Mouse (Mus musculus) heart, embryonic 15.5 days (tissue): Measurements from ENCODE around the gene Rps21. TPM values are rescaled to one million over a fixed set of nuclear protein-coding genes. Genes with fewer than 3 reads are reported as not detected.

ENCODE experiments used
- ATAC-seq: fragments of 200-750 bp; cut with Nextera tagmentation; replicated peaks from 2 replicates; pipeline ENCODE4 v1.8.0; 2017; ENCODE audit warnings: low read depth, moderate TSS enrichment; ENCODE audit not compliant: insufficient number of reproducible peaks, insufficient read depth, low FRiP score
- H3K27ac ChIP-seq: fragments of 300-500 bp; sonication (generic); 2 replicates; pipeline ENCODE4 v1.5.1; 2015; ENCODE audit warnings: mild to moderate bottlenecking, inconsistent platforms
- H3K27me3 ChIP-seq: fragments of 300-500 bp; sonication (generic); 2 replicates; pipeline ENCODE4 v1.6.1; 2015; ENCODE audit warnings: inconsistent platforms
- H3K36me3 ChIP-seq: fragments of 300-500 bp; sonication (generic); 2 replicates; pipeline ENCODE4 v1.6.1; 2015; ENCODE audit warnings: mild to moderate bottlenecking, inconsistent platforms
- H3K4me1 ChIP-seq: fragments of 300-500 bp; sonication (generic); replicated peaks from 2 replicates; pipeline ENCODE4 v1.6.1; 2015; ENCODE audit warnings: inconsistent platforms
- H3K4me2 ChIP-seq: fragments of 300-500 bp; sonication (generic); 2 replicates; pipeline ENCODE4 v1.6.1; 2015; ENCODE audit warnings: inconsistent platforms, mild to moderate bottlenecking, moderate library complexity
- H3K4me3 ChIP-seq: fragments of 300-500 bp; sonication (generic); 2 replicates; pipeline ENCODE4 v1.5.1; 2015; ENCODE audit warnings: mild to moderate bottlenecking, inconsistent platforms
- H3K9ac ChIP-seq: fragments of 300-500 bp; sonication (generic); 2 replicates; pipeline ENCODE4 v1.6.1; 2015; ENCODE audit warnings: mild to moderate bottlenecking, inconsistent platforms
- H3K9me3 ChIP-seq: fragments of 300-500 bp; sonication (generic); replicated peaks from 2 replicates; pipeline ENCODE4 v1.6.1; 2016; ENCODE audit warnings: inconsistent platforms
- WGBS: fragments of 180-500 bp; shearing (Covaris S2); methylation state at CpG from one replicate; pipeline ENCODE4 v1.1.7; 2015; ENCODE audit warnings: mixed read lengths; 5-methylcytosine and 5-hydroxymethylcytosine counted together
- polyA plus RNA-seq: library from polyadenylated mRNA; unstranded; fragments of >200 nt; fragmentation: Nextera tagmentation; extraction: Ambion mirVana; gene quantifications from 2 replicates; pipeline ENCODE4 v1.2.1, GENCODE M21; 2015

The Rps21 gene
- polyA plus RNA-seq, 1 experiment from 2014 or later, result 352 TPM

DNA sequence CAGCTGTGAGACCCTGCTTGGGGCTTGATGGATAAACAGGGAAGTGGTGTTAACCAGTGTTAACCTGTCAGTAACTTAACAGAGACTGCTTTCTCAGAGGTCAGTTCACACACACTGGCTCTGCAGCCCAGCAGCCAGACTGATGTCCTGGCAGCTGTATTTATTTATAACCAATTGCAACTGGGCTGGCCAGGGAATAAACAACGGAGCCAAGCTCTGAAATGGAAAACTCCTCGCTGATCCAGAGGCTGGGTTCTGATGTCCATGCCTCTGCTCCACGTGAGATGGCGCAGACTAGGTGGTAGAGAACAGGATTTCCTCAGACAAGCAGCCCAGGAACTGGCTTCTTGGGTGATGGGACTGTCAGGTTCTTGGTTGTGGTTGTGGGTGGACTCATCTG is 34.8 kb downstream of the Rps21 start:
- no peak for ATAC-seq
- H3K9me3 ChIP-seq, result no peaks in the 10 kb centered on the region
- no peak overlapping the region for H3K27ac ChIP-seq
- no peak overlapping the region for H3K4me2 ChIP-seq
- peaks cover 23% of the 10 kb centered on the region for H3K4me1 ChIP-seq
- H3K4me3 ChIP-seq, result no peak overlapping the region
- H3K9ac ChIP-seq, result no peak overlapping the region
- WGBS, result 61% methylated on average over 4 of the region's 4 CpGs
- no peaks in the 10 kb centered on the region for H3K36me3 ChIP-seq
- H3K27me3 ChIP-seq, result no peaks in the 10 kb centered on the region

GRCm38 (mm10) chr2:180292906-180293305 is 35.7 kb downstream of the Rps21 start:
- no peak overlapping the region for H3K9ac ChIP-seq
- H3K36me3 ChIP-seq, result no peaks in the 10 kb centered on the region
- WGBS, result 65% methylated on average over 8 of the region's 8 CpGs
- no peak for ATAC-seq
- H3K27me3 ChIP-seq, result no peaks in the 10 kb centered on the region
- no peak overlapping the region for H3K4me3 ChIP-seq
- H3K4me2 ChIP-seq, result no peak overlapping the region
- H3K27ac ChIP-seq, result no peak overlapping the region
- H3K9me3 ChIP-seq, result no peaks in the 10 kb centered on the region
- H3K4me1 ChIP-seq, result peaks cover 23% of the 10 kb centered on the region

- H3K4me2 ChIP-seq, result no peak overlapping the region
- H3K36me3 ChIP-seq, result no peaks in the 10 kb centered on the region
- H3K27ac ChIP-seq, result no peak overlapping the region
- no peak for ATAC-seq
- no peak overlapping the region for H3K9ac ChIP-seq
- 35% methylated on average over 2 of the region's 2 CpGs for WGBS
- no peak overlapping the region for H3K4me3 ChIP-seq
- no peaks in the 10 kb centered on the region for H3K9me3 ChIP-seq
- H3K27me3 ChIP-seq, result no peaks in the 10 kb centered on the region
- H3K4me1 ChIP-seq, result no peaks in the 10 kb centered on the region
Observed at GRCm38 (mm10) chr2:180300252-180300651, 43.1 kb downstream of the Rps21 start.

GRCm38 (mm10) chr2:180300771-180301170 is 43.6 kb downstream of the Rps21 start:
- Histone ChIP-seq H3K4me3 (no peak overlapping the region), H3K27me3 (no peaks in the 10 kb centered on the region), H3K27ac (no peak overlapping the region), H3K4me1 (no peaks in the 10 kb centered on the region), H3K36me3 (no peaks in the 10 kb centered on the region), H3K4me2 (no peak overlapping the region), H3K9me3 (no peaks in the 10 kb centered on the region), H3K9ac (no peak overlapping the region)
- no peak for ATAC-seq
- WGBS, result 20% methylated on average over 5 of the region's 5 CpGs

GRCm38 (mm10) chr2:180302201-180302600 is 45.0 kb downstream of the Rps21 start:
- Histone ChIP-seq H3K27ac (no peak overlapping the region), H3K4me3 (no peak overlapping the region), H3K9me3 (no peaks in the 10 kb centered on the region), H3K9ac (no peak overlapping the region), H3K4me1 (peaks cover 5% of the 10 kb centered on the region; the same call in 1 of the 2 replicates), H3K4me2 (no peak overlapping the region), H3K36me3 (no peaks in the 10 kb centered on the region), H3K27me3 (no peaks in the 10 kb centered on the region)
- 78% methylated on average over 4 of the region's 4 CpGs for WGBS
- no peak for ATAC-seq

GRCm38 (mm10) chr2:180303468-180303867 is 46.3 kb downstream of the Rps21 start:
- no peaks in the 10 kb centered on the region for H3K27me3 ChIP-seq
- H3K9ac ChIP-seq, result no peak overlapping the region
- no peaks in the 10 kb centered on the region for H3K36me3 ChIP-seq
- WGBS, result 53% methylated on average over 12 of the region's 12 CpGs
- no peaks in the 10 kb centered on the region for H3K9me3 ChIP-seq
- no peak overlapping the region for H3K4me3 ChIP-seq
- peak overlapping the region; percentile 28; the same call in 1 of the 2 replicates for H3K27ac ChIP-seq
- H3K4me2 ChIP-seq, result no peak overlapping the region
- peaks cover 5% of the 10 kb centered on the region; the same call in 1 of the 2 replicates for H3K4me1 ChIP-seq
- peak; percentile 65 for ATAC-seq

GRCm38 (mm10) chr2:180304554-180304953 is 47.4 kb downstream of the Rps21 start:
- H3K27ac ChIP-seq, result no peak overlapping the region
- H3K4me1 ChIP-seq, result peaks cover 5% of the 10 kb centered on the region; the same call in 1 of the 2 replicates
- H3K9ac ChIP-seq, result no peak overlapping the region
- ATAC-seq, result no peak
- no peaks in the 10 kb centered on the region for H3K36me3 ChIP-seq
- H3K27me3 ChIP-seq, result no peaks in the 10 kb centered on the region
- no peaks in the 10 kb centered on the region for H3K9me3 ChIP-seq
- H3K4me3 ChIP-seq, result no peak overlapping the region
- no peak overlapping the region for H3K4me2 ChIP-seq
- 58% methylated on average over 4 of the region's 4 CpGs for WGBS

DNA sequence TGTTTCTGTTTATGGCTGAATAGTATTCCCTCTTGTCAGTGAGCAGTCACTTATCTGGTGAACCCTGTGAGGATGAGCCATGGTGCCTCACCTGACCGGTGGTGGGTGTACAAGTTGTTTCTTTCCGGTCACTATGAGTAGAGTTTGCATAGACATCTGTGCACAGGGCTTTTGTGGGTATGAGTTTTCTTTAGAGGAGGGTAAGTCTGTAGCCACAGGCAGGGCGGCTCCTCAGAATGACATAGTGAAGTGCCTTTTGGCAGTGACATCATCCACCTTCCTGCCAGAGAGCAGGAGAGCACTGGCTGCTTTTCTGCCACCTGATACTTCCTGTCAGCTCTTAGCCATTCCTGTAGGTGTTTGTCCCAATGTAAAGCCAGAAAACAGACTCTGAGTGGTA is 48.3 kb downstream of the Rps21 start:
- Histone ChIP-seq H3K27ac (no peak overlapping the region), H3K9ac (no peak overlapping the region), H3K9me3 (no peaks in the 10 kb centered on the region), H3K27me3 (no peaks in the 10 kb centered on the region), H3K4me2 (no peak overlapping the region), H3K36me3 (no peaks in the 10 kb centered on the region), H3K4me3 (no peak overlapping the region), H3K4me1 (peaks cover 5% of the 10 kb centered on the region; the same call in 1 of the 2 replicates)
- no peak for ATAC-seq
- WGBS, result 73% methylated on average over 3 of the region's 3 CpGs

- H3K36me3 ChIP-seq, result no peaks in the 10 kb centered on the region
- H3K9ac ChIP-seq, result no peak overlapping the region
- no peak overlapping the region for H3K4me2 ChIP-seq
- no peaks in the 10 kb centered on the region for H3K27me3 ChIP-seq
- WGBS, result 65% methylated on average over 2 of the region's 2 CpGs
- no peak overlapping the region for H3K4me3 ChIP-seq
- peaks cover 8% of the 10 kb centered on the region for H3K4me1 ChIP-seq
- H3K9me3 ChIP-seq, result no peaks in the 10 kb centered on the region
- H3K27ac ChIP-seq, result no peak overlapping the region
- ATAC-seq, result no peak
Observed at GRCm38 (mm10) chr2:180306009-180306408, 48.8 kb downstream of the Rps21 start.

- no peak overlapping the region for H3K27ac ChIP-seq
- H3K36me3 ChIP-seq, result no peaks in the 10 kb centered on the region
- WGBS, result 63% methylated on average over 8 of the region's 8 CpGs
- peaks cover 14% of the 10 kb centered on the region for H3K4me1 ChIP-seq
- no peak overlapping the region for H3K4me2 ChIP-seq
- no peaks in the 10 kb centered on the region for H3K27me3 ChIP-seq
- H3K9ac ChIP-seq, result no peak overlapping the region
- no peaks in the 10 kb centered on the region for H3K9me3 ChIP-seq
- H3K4me3 ChIP-seq, result no peak overlapping the region
- ATAC-seq, result 0 out of 2 replicates have a peak, but pooled peaks have one; percentile 19
Observed at GRCm38 (mm10) chr2:180306423-180307168, 49.4 kb downstream of the Rps21 start.

GRCm38 (mm10) chr2:180307680-180308079 is 50.5 kb downstream of the Rps21 start:
- no peaks in the 10 kb centered on the region for H3K27me3 ChIP-seq
- no peak overlapping the region for H3K9ac ChIP-seq
- ATAC-seq, result no peak
- peaks cover 17% of the 10 kb centered on the region for H3K4me1 ChIP-seq
- no peaks in the 10 kb centered on the region for H3K9me3 ChIP-seq
- H3K4me3 ChIP-seq, result no peak overlapping the region
- no peak overlapping the region for H3K27ac ChIP-seq
- no peak overlapping the region for H3K4me2 ChIP-seq
- 40% methylated on average over 2 of the region's 2 CpGs for WGBS
- no peaks in the 10 kb centered on the region for H3K36me3 ChIP-seq
